Mouse (Mus musculus) kidney, embryonic 14.5 days (tissue): ENCODE measurements at regions not wholly inside any gene's neighbourhood (a gene's known extent, or its start where the extent isn't known, plus 50 kb on each side); places are given as distances from the start of the nearest gene placed in this dataset.

Experiments
- ATAC-seq: fragments of 200-750 bp; cut with Nextera tagmentation; 2 replicates; pipeline ENCODE4 v1.8.0; 2017; ENCODE audit warnings: moderate number of reproducible peaks, mild to moderate bottlenecking, moderate TSS enrichment, moderate library complexity; ENCODE audit not compliant: low FRiP score, low TSS enrichment
- H3K27ac ChIP-seq: fragments of 300-500 bp; sonication (generic); 2 replicates; pipeline ENCODE4 v1.5.1; 2014; ENCODE audit warnings: low read depth, mild to moderate bottlenecking, low read length, moderate library complexity, mixed read lengths
- H3K27me3 ChIP-seq: fragments of 300-500 bp; sonication (generic); 2 replicates; pipeline ENCODE4 v1.6.1; 2014; ENCODE audit warnings: mild to moderate bottlenecking, low read length; ENCODE audit not compliant: control insufficient read depth, insufficient read depth
- H3K36me3 ChIP-seq: fragments of 300-500 bp; sonication (generic); 2 replicates; pipeline ENCODE4 v1.6.1; 2014; ENCODE audit warnings: low read length, mixed read lengths; ENCODE audit not compliant: control insufficient read depth, insufficient read depth
- H3K4me1 ChIP-seq: fragments of 300-500 bp; sonication (generic); 2 replicates; pipeline ENCODE4 v1.6.1; 2014; ENCODE audit warnings: low read length, mixed read lengths; ENCODE audit not compliant: control insufficient read depth, insufficient read depth
- H3K4me2 ChIP-seq: fragments of 300-500 bp; sonication (generic); replicated peaks from 2 replicates; pipeline ENCODE4 v1.6.1; 2014; ENCODE audit warnings: low read depth, mild to moderate bottlenecking, low read length
- H3K4me3 ChIP-seq: fragments of 300-500 bp; sonication (generic); 2 replicates; pipeline ENCODE4 v1.5.1; 2014; ENCODE audit warnings: mild to moderate bottlenecking, low read length
- H3K9ac ChIP-seq: fragments of 300-500 bp; sonication (generic); 2 replicates; pipeline ENCODE4 v1.6.1; 2014; ENCODE audit warnings: low read depth, mild to moderate bottlenecking, low read length, moderate library complexity
- H3K9me3 ChIP-seq: fragments of 300-500 bp; sonication (generic); 2 replicates; pipeline ENCODE4 v1.6.1; 2016; ENCODE audit warnings: low read length; ENCODE audit not compliant: control insufficient read depth
- WGBS: fragments of 180-500 bp; shearing (Covaris S2); extraction: QIAGEN DNeasy Blood & Tissue Kit; methylation state at CpG from one replicate; pipeline ENCODE4 v1.1.7; 2014; 5-methylcytosine and 5-hydroxymethylcytosine counted together

DNA sequence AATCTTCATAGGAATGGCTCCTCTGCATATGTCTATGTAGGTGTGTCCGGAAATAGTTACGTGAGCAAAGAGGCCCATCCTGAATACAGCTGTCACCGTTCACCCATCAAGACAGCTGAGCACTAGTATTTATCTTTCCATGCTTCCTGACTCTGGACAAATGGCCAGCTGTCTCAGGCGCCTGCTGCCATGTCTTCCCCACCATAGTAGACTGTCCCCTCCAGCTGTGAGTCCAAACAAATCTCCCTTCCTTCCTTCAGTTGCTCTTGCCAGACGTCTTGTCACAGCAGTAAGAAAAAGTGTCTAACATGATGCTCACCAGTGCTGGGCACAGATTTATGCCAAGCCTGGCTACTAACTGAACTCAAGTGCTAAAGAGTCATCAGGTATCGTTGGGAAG is 487.0 kb downstream of the Insc start:
- WGBS: 65% methylated on average over 6 of the region's 6 CpGs

DNA sequence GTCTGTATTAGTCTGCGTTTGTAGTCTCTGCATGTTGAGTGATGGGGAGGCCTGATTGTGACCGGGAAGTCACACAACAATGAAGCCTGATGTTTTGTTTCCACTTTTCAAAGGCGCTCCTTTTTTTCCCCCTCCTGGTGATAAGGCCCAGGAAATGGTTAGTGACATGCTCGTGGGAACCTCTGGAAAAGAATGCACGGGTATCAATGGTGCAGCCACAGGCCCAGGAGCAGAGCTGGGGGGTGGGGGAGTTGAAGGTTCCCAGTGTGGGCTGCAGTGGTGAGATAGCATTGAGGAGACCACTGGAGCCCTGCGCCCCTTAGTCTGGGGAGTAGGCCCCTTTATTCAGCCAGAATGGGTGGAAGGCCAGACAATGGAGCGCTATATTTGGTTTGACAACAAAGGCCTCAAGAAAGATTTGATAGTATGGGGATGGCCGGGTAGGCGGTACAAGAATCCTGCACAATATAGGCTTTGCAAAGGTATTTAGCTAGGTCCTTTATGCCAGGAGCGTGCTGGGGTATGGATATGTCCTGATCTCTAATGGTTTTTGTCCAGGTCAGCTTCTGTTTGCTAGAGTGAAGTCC is 490.4 kb downstream of the Insc start:
- Histone ChIP-seq H3K27me3 (no peaks in the 10 kb centered on the region), H3K4me3 (no peak overlapping the region), H3K4me1 (no peaks in the 10 kb centered on the region), H3K9ac (no peak overlapping the region), H3K4me2 (no peak overlapping the region), H3K27ac (no peak overlapping the region), H3K36me3 (no peaks in the 10 kb centered on the region), H3K9me3 (no peaks in the 10 kb centered on the region)
- ATAC-seq: no peak
- WGBS: 55% methylated on average over 10 of the region's 10 CpGs

More for the DNA sequence above, 487.0 kb downstream of the Insc start:
- Histone ChIP-seq H3K36me3 (no peaks in the 10 kb centered on the region), H3K4me3 (no peak overlapping the region), H3K9ac (no peak overlapping the region), H3K4me2 (no peak overlapping the region), H3K9me3 (no peaks in the 10 kb centered on the region), H3K27me3 (no peaks in the 10 kb centered on the region), H3K4me1 (no peaks in the 10 kb centered on the region), H3K27ac (no peak overlapping the region)
- no peak for ATAC-seq

DNA sequence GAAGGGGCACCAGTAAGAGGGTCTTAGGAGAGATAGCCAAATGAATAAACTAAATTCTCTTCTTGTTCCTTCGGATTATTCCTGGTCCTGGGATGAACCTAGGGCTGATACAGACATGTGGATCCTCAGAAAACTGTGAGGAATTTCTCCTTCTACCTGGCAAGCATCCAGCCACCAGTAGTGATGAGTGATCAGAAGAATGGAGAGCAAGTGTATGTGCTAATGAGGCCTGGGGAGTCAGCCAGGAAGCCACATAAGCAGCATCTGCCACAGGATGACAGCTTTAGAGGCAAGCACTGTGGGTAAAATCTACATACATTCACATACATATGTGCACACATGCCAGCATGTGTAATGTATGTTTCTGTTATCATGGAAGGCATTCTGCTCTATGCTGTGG is 493.6 kb downstream of the Insc start:
- H3K4me2 ChIP-seq: no peak overlapping the region
- H3K27ac ChIP-seq: no peak overlapping the region
- no peaks in the 10 kb centered on the region for H3K36me3 ChIP-seq
- no peaks in the 10 kb centered on the region for H3K4me1 ChIP-seq
- WGBS: 92% methylated on average over 1 of the region's 1 CpGs
- no peak overlapping the region for H3K4me3 ChIP-seq
- ATAC-seq: no peak
- H3K9ac ChIP-seq: no peak overlapping the region
- no peaks in the 10 kb centered on the region for H3K9me3 ChIP-seq
- no peaks in the 10 kb centered on the region for H3K27me3 ChIP-seq

GRCm38 (mm10) chr7:115251591-115252369 is 508.3 kb downstream of the Insc start:
- no peak overlapping the region for H3K4me3 ChIP-seq
- H3K4me2 ChIP-seq: no peak overlapping the region
- H3K9me3 ChIP-seq: no peaks in the 10 kb centered on the region
- H3K27ac ChIP-seq: peak overlapping the region; percentile 30; the same call in 1 of the 2 replicates
- H3K9ac ChIP-seq: no peak overlapping the region
- WGBS: 96% methylated on average over 2 of the region's 2 CpGs
- ATAC-seq: 0 out of 2 replicates have a peak, but pooled peaks have one; percentile 10
- H3K36me3 ChIP-seq: no peaks in the 10 kb centered on the region
- H3K27me3 ChIP-seq: no peaks in the 10 kb centered on the region
- H3K4me1 ChIP-seq: no peaks in the 10 kb centered on the region

- Histone ChIP-seq H3K9ac (no peak overlapping the region), H3K27me3 (no peaks in the 10 kb centered on the region), H3K36me3 (no peaks in the 10 kb centered on the region), H3K4me3 (no peak overlapping the region), H3K4me1 (no peaks in the 10 kb centered on the region), H3K4me2 (no peak overlapping the region), H3K9me3 (no peaks in the 10 kb centered on the region), H3K27ac (peak overlapping the region; percentile 30; the same call in 1 of the 2 replicates)
- ATAC-seq: peak; percentile 68; the same call in 1 of the 2 replicates
- WGBS: 31% methylated on average over 2 of the region's 2 CpGs
Measured at GRCm38 (mm10) chr7:115252370-115252750, 508.9 kb downstream of the Insc start.

GRCm38 (mm10) chr7:115258626-115259025 is 515.1 kb downstream of the Insc start:
- 0 out of 2 replicates have a peak, but pooled peaks have one; percentile 4 for ATAC-seq
- Histone ChIP-seq H3K4me1 (no peaks in the 10 kb centered on the region), H3K9me3 (no peaks in the 10 kb centered on the region), H3K27ac (no peak overlapping the region), H3K4me3 (no peak overlapping the region), H3K4me2 (no peak overlapping the region), H3K27me3 (no peaks in the 10 kb centered on the region), H3K36me3 (no peaks in the 10 kb centered on the region), H3K9ac (no peak overlapping the region)
- 54% methylated on average over 3 of the region's 3 CpGs for WGBS

DNA sequence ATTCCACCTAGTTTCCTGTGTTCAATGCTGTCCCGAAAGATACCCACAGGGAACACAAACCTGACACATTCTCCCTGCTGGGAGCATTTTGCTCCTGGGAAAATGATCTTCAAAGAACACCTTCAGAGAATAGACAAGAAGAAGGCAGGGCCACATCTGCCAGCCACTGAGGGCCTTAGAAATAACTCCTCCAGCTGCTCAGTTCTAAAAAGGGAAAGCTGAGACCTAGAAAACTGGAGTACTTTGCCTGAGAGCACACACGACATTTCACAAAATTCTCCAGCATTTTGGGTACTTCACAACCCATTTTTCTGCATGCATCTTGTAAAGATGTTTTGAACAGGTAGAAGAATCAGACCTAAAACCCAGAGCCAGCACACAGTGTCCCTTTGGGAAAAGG is 519.6 kb downstream of the Insc start:
- no peak overlapping the region for H3K9ac ChIP-seq
- H3K36me3 ChIP-seq: no peaks in the 10 kb centered on the region
- 80% methylated on average over 2 of the region's 2 CpGs for WGBS

GRCm38 (mm10) chr7:115266141-115266540 is 522.6 kb downstream of the Insc start:
- ATAC-seq: no peak
- no peaks in the 10 kb centered on the region for H3K27me3 ChIP-seq
- H3K27ac ChIP-seq: no peak overlapping the region
- no peak overlapping the region for H3K4me2 ChIP-seq
- no peak overlapping the region for H3K4me3 ChIP-seq
- 82% methylated on average over 4 of the region's 4 CpGs for WGBS
- H3K36me3 ChIP-seq: no peaks in the 10 kb centered on the region
- H3K9me3 ChIP-seq: no peaks in the 10 kb centered on the region
- H3K9ac ChIP-seq: no peak overlapping the region
- no peaks in the 10 kb centered on the region for H3K4me1 ChIP-seq

More for the DNA sequence above, 519.6 kb downstream of the Insc start:
- Histone ChIP-seq H3K4me3 (no peak overlapping the region), H3K27me3 (no peaks in the 10 kb centered on the region), H3K27ac (no peak overlapping the region), H3K4me2 (no peak overlapping the region), H3K9me3 (no peaks in the 10 kb centered on the region), H3K4me1 (no peaks in the 10 kb centered on the region)
- ATAC-seq: no peak

DNA sequence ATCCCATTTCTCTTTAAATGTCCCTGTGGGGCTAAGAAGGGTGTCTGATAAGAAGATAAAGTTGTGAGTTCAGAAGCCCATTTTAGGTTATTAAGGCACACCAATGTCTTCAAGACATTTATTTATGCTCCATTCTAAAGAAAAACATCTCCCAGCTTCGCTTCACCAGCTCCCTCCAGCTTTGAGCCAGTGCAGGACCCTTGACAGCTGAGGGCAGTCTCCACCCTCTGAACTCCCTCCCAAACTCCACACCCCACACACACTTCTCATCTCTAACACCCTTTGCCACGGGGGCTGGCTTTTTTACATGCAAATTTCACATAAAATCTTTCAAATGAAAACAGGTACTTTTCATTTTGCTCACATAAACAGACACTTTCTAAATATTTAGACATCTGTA is 527.3 kb downstream of the Insc start:
- H3K36me3 ChIP-seq: no peaks in the 10 kb centered on the region
- WGBS: 11% methylated on average over 2 of the region's 2 CpGs
- H3K27ac ChIP-seq: no peak overlapping the region
- peak; percentile 66; the same call in 1 of the 2 replicates for ATAC-seq
- H3K4me1 ChIP-seq: no peaks in the 10 kb centered on the region
- no peak overlapping the region for H3K4me3 ChIP-seq
- H3K4me2 ChIP-seq: no peak overlapping the region
- no peaks in the 10 kb centered on the region for H3K27me3 ChIP-seq
- H3K9ac ChIP-seq: no peak overlapping the region
- no peaks in the 10 kb centered on the region for H3K9me3 ChIP-seq
